Mouse (Mus musculus): ENCODE results near the gene Gmppb. TPM values are rescaled to one million over a fixed set of nuclear protein-coding genes. Genes with fewer than 3 reads are reported as not detected.

The Gmppb gene
- total RNA-seq, 2 experiments from 2014 or later = 4.7 to 8.3 TPM

Small RNA genes within 50 kb of the gene (microRNA-seq; reads per million reads assigned to microRNA genes)
- gene Mir7088 = 0 reads per million in 2 experiments

Other genes with a start within 250 kb of the Gmppb start
- gene Rbm6, start 176.0 kb upstream of the Gmppb start, total RNA-seq (2021) = 10 to 100 TPM; 18.0 to 19.7 TPM
- 1 to 10 TPM; 5.9 to 6.7 TPM for gene Mon1a, start 161.1 kb upstream of the Gmppb start, total RNA-seq (2021)
- 1 to 10 TPM; 1.2 to 1.8 TPM for gene Mst1r, start 142.4 kb upstream of the Gmppb start, total RNA-seq (2021)
- gene Actl11, start 120.8 kb upstream of the Gmppb start, total RNA-seq (2021) = not detected
- under 1 TPM; 0.16 to 0.24 TPM for gene Camkv, start 113.6 kb upstream of the Gmppb start, total RNA-seq (2021)
- 1 to 10 TPM in 1 of 2 experiments, under 1 TPM in 1; 0.97 to 1.1 TPM for gene Traip, start 99.1 kb upstream of the Gmppb start, total RNA-seq (2021)
- gene Uba7, start 73.7 kb upstream of the Gmppb start, total RNA-seq (2021) = 1 to 10 TPM; 2.6 to 4.0 TPM
- gene Gm20661, start 66.2 kb upstream of the Gmppb start, total RNA-seq (2021) = under 1 TPM in 1 of 2 experiments, not detected in 1; 0.33 TPM
- 1 to 10 TPM; 6.0 to 7.6 TPM for gene Inka1, start 63.4 kb upstream of the Gmppb start, total RNA-seq (2021)
- gene Cdhr4, start 56.7 kb upstream of the Gmppb start, total RNA-seq (2021) = 1 to 10 TPM in 1 of 2 experiments, under 1 TPM in 1; 0.68 to 1.1 TPM
- not detected for gene Gm20662, start 52.9 kb upstream of the Gmppb start, total RNA-seq (2021)
- gene Ip6k1, start 46.7 kb upstream of the Gmppb start, total RNA-seq (2021) = 10 to 100 TPM; 26.3 to 28.8 TPM
- gene Amigo3, start 3.9 kb downstream of the Gmppb start, total RNA-seq (2021) = 1 to 10 TPM; 1.0 to 2.4 TPM
- gene Mst1, start 31.2 kb downstream of the Gmppb start, total RNA-seq (2021) = not detected
- 100 to 1,000 TPM; 154 to 161 TPM for gene Rnf123, start 34.1 kb downstream of the Gmppb start, total RNA-seq (2021)
- gene Apeh, start 45.4 kb downstream of the Gmppb start, total RNA-seq (2021) = 10 to 100 TPM; 37.9 to 38.3 TPM
- gene Bsn, start 141.1 kb downstream of the Gmppb start, total RNA-seq (2021) = under 1 TPM; 0.11 to 0.29 TPM
- gene Dag1, start 214.7 kb downstream of the Gmppb start, total RNA-seq (2021) = 100 to 1,000 TPM; 232 to 238 TPM
- 1 to 10 TPM; 9.3 to 9.8 TPM for gene Nicn1, start 241.2 kb downstream of the Gmppb start, total RNA-seq (2021)
- 1 to 10 TPM in 1 of 2 experiments, under 1 TPM in 1; 0.76 to 1.3 TPM for gene Amt, start 247.6 kb downstream of the Gmppb start, total RNA-seq (2021)